Mouse (Mus musculus): ENCODE data around the gene Gm40460. TPM values are rescaled to one million over a fixed set of nuclear protein-coding genes. Genes with fewer than 3 reads are reported as not detected.

Gm40460 gene
- polyA plus RNA-seq (2017; shearing (Covaris generic)), result not detected

GRCm38 (mm10) chr7:142240978-142241377 lies at the start of gene Gm40460:
Gene Gm40460, minus strand, starts transcription at chr7:142241078.

GRCm38 (mm10) chr7:142274263-142274662 lies 33.4 kb upstream of the Gm40460 start, which contains the start of gene Gm4559:
Gene Gm4559, minus strand, starts transcription at chr7:142274363.

GRCm38 (mm10) chr7:142258254-142258653 lies 17.4 kb upstream of the Gm40460 start, which contains the start of gene Gm2431:
Gene Gm2431, minus strand, starts transcription at chr7:142258354.

GRCm38 (mm10) chr7:142229871-142230270 lies 11.0 kb downstream of the Gm40460 start, which contains the start of gene Krtap5-5:
Gene Krtap5-5, minus strand, starts transcription at chr7:142229971.

GRCm38 (mm10) chr7:142211559-142211958 lies 29.3 kb downstream of the Gm40460 start, which contains the start of gene Gm7579:
Gene Gm7579, plus strand, starts transcription at chr7:142211859.

GRCm38 (mm10) chr7:142201064-142201463 lies 39.8 kb downstream of the Gm40460 start, which contains the start of gene Krtap5-3:
Gene Krtap5-3, plus strand, starts transcription at chr7:142201364.

Other genes starting within 250 kb of the Gm40460 start
- 76.0 TPM for gene Mob2, start 180.0 kb downstream of the Gm40460 start, polyA plus RNA-seq (2017; shearing (Covaris generic))
- not detected for gene Dusp8, start 145.2 kb downstream of the Gm40460 start, polyA plus RNA-seq (2017; shearing (Covaris generic))
- gene Gm45618, start 120.3 kb downstream of the Gm40460 start, polyA plus RNA-seq (2017; shearing (Covaris generic)), result not detected
- not detected for gene Gm39115, start 105.0 kb downstream of the Gm40460 start, polyA plus RNA-seq (2017; shearing (Covaris generic))
- not detected for gene Gm45337, start 96.5 kb downstream of the Gm40460 start, polyA plus RNA-seq (2017; shearing (Covaris generic))
- gene Gm29735, start 84.0 kb downstream of the Gm40460 start, polyA plus RNA-seq (2017; shearing (Covaris generic)), result not detected
- not detected for gene Gm4553, start 75.3 kb downstream of the Gm40460 start, polyA plus RNA-seq (2017; shearing (Covaris generic))
- gene Krtap5-2, start 65.1 kb downstream of the Gm40460 start, polyA plus RNA-seq (2017; shearing (Covaris generic)), result not detected
- gene Gm10153, start 50.7 kb downstream of the Gm40460 start, polyA plus RNA-seq (2017; shearing (Covaris generic)), result not detected
- not detected for gene Krtap5-3, start 39.7 kb downstream of the Gm40460 start, polyA plus RNA-seq (2017; shearing (Covaris generic))
- gene Gm7579, start 29.2 kb downstream of the Gm40460 start, polyA plus RNA-seq (2017; shearing (Covaris generic)), result not detected
- not detected for gene Krtap5-5, start 11.1 kb downstream of the Gm40460 start, polyA plus RNA-seq (2017; shearing (Covaris generic))
- gene Gm2431, start 17.3 kb upstream of the Gm40460 start, polyA plus RNA-seq (2017; shearing (Covaris generic)), result not detected
- gene Gm4559, start 33.3 kb upstream of the Gm40460 start, polyA plus RNA-seq (2017; shearing (Covaris generic)), result not detected
- not detected for gene Krtap5-1, start 56.0 kb upstream of the Gm40460 start, polyA plus RNA-seq (2017; shearing (Covaris generic))
- gene Krtap5-4, start 62.5 kb upstream of the Gm40460 start, polyA plus RNA-seq (2017; shearing (Covaris generic)), result not detected
- gene Ifitm10, start 132.7 kb upstream of the Gm40460 start, polyA plus RNA-seq (2017; shearing (Covaris generic)), result 4.5 TPM
- not detected for gene Gm49369, start 141.6 kb upstream of the Gm40460 start, polyA plus RNA-seq (2017; shearing (Covaris generic))
- gene Ctsd, start 147.0 kb upstream of the Gm40460 start, polyA plus RNA-seq (2017; shearing (Covaris generic)), result 352 TPM
- gene Syt8, start 193.8 kb upstream of the Gm40460 start, polyA plus RNA-seq (2017; shearing (Covaris generic)), result not detected
- gene Tnni2, start 200.7 kb upstream of the Gm40460 start, polyA plus RNA-seq (2017; shearing (Covaris generic)), result not detected
- gene Lsp1, start 219.7 kb upstream of the Gm40460 start, polyA plus RNA-seq (2017; shearing (Covaris generic)), result 1,177 TPM